Mouse (Mus musculus) central nervous system, embryonic 18 days (tissue): Measurements from ENCODE around the gene Cmip. TPM values are rescaled to one million over a fixed set of nuclear protein-coding genes. Genes with fewer than 3 reads are reported as not detected.

ENCODE experiments used
- polyA plus RNA-seq: library from polyadenylated mRNA; depleted of rRNA; stranded (reverse); fragments of >200 nt; gene quantifications from 2 replicates; pipeline ENCODE4 v1.2.3, GENCODE M21; 2012; rRNA removed

Cmip gene
- polyA plus RNA-seq, result 150 and 190 TPM in 2 replicates

DNA sequence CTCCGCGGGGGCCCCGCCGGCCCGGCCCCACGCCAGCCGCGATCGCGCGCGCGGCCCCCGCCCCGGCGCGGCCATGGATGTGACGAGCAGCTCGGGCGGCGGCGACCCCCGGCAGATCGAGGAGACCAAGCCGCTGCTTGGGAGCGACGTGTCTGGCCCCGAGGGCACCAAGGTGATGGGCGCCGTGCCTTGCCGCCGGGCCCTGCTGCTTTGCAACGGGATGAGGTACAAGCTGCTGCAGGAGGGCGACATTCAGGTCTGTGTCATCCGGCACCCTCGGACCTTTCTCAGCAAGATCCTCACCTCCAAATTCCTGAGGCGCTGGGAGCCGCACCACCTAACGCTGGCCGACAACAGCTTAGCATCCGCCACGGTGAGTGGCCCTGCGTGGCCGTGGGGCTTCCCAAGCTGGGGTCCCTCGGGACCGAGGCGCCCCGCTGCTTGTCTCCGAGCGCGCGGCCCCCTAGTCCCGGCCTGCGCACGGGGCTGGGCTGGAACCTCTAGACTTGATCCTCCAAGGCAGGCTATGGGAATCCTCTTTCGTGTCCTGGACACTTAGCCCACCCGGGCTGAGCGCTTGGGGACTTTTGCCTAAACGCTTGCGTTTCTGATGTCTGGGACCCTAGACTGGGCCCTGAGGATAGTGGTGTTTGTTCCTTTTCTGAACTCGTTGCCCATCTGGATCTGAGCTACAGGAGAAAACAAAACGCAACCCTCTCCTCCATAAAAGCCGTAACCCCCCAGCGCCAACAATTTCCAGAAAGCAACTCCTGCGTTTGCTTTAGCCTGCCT is at the start of gene Cmip:
Gene Cmip (plus strand): TSS at position 36 of the 792 bp plus-strand sequence.

DNA sequence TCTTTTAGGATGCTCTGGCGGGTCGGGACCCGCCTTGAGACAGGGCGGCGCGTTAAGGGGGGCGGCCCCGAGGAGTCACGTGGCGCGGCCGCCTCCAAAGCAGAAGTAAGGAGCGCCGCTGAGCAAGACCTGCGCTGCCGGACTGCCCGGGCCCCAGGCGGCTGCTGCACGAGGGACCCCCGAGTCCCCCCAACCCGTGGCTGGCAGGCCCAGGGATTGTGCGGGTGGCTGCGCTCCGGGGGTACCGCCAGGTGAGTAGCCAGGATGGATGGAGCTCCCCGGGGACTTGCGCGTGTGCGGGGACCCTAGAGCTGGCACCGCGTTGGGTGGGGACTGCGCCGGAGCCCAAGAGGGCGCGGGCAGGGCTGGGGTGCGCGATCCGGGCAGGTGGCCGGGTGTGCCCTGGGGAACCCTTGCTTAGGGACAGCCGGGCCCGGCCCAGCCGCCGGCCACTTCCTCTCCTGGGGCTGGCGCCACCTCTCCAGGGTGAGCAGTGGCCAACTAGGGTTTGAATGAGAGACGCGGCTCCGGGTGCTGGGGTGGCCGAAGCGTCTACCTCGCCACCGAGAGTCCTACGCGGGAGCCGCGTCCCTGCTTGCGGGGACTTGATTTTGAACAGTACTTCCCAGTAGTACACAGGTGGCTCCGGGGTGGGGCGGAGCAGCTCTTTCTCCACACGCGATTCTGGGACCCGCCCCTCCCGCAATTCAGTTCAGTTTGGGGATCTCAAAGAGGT is 241.5 kb downstream of the Cmip start, which contains the start of gene Plcg2:
Gene Plcg2 (plus strand): TSS at position 113 of the 736 bp plus-strand sequence.

Other genes with a start within 250 kb of the Cmip start
- gene Pkd1l2, start 174.6 kb upstream of the Cmip start, polyA plus RNA-seq, result 0.03 and 0.04 TPM in 2 replicates
- gene Bco1, start 161.2 kb upstream of the Cmip start, polyA plus RNA-seq, result 0.09 and 0.13 TPM in 2 replicates
- gene Gan, start 98.9 kb upstream of the Cmip start, polyA plus RNA-seq, result 10.8 and 11.1 TPM in 2 replicates
- gene Plcg2, start 241.2 kb downstream of the Cmip start, polyA plus RNA-seq, result 1.3 and 1.4 TPM in 2 replicates